Mouse (Mus musculus) midbrain, postnatal 0 days (tissue): ENCODE measurements around the gene Rtel1. TPM values are rescaled to one million over a fixed set of nuclear protein-coding genes. Genes with fewer than 3 reads are reported as not detected.

Experiments used
- ATAC-seq: fragments of 200-750 bp; cut with Nextera tagmentation; 2 replicates; pipeline ENCODE4 v1.8.0; 2017; ENCODE audit warnings: moderate number of reproducible peaks, mild to moderate bottlenecking, moderate TSS enrichment, moderate library complexity; ENCODE audit not compliant: low FRiP score
- DNase-seq: peaks from one replicate; pipeline ENCODE4 v3.0.0-alpha.2; 2015; ENCODE audit warnings: low spot score
- H3K27ac ChIP-seq: fragments of 300-500 bp; sonication (generic); 2 replicates; pipeline ENCODE4 v1.5.1; 2014; ENCODE audit warnings: low read depth, mild to moderate bottlenecking, low read length, mixed read lengths
- H3K27me3 ChIP-seq: fragments of 300-500 bp; sonication (generic); 2 replicates; pipeline ENCODE4 v1.6.1; 2014; ENCODE audit warnings: low read length, control low read depth, mixed read lengths; ENCODE audit not compliant: insufficient read depth
- H3K36me3 ChIP-seq: fragments of 300-500 bp; sonication (generic); 2 replicates; pipeline ENCODE4 v1.6.1; 2014; ENCODE audit warnings: low read length, control low read depth, mixed read lengths; ENCODE audit not compliant: insufficient read depth
- H3K4me1 ChIP-seq: fragments of 300-500 bp; sonication (generic); 2 replicates; pipeline ENCODE4 v1.6.1; 2014; ENCODE audit warnings: mild to moderate bottlenecking, control low read depth, antibody characterized with exemption, low read length, mixed read lengths; ENCODE audit not compliant: insufficient read depth
- H3K4me2 ChIP-seq: fragments of 300-500 bp; sonication (generic); 2 replicates; pipeline ENCODE4 v1.6.1; 2014; ENCODE audit warnings: low read depth, mild to moderate bottlenecking, low read length, mixed read lengths; ENCODE audit not compliant: poor library complexity, severe bottlenecking
- H3K4me3 ChIP-seq: fragments of 300-500 bp; sonication (generic); 2 replicates; pipeline ENCODE4 v1.5.1; 2014; ENCODE audit warnings: low read depth, mild to moderate bottlenecking, low read length, moderate library complexity
- H3K9ac ChIP-seq: fragments of 300-500 bp; sonication (generic); replicated peaks from 2 replicates; pipeline ENCODE4 v1.6.1; 2014; ENCODE audit warnings: mild to moderate bottlenecking, low read length, moderate library complexity, mixed read lengths; ENCODE audit not compliant: poor library complexity, severe bottlenecking
- H3K9me3 ChIP-seq: fragments of 300-500 bp; sonication (generic); 2 replicates; pipeline ENCODE4 v1.6.1; 2016; ENCODE audit warnings: low read length, control low read depth
- CTCF ChIP-seq: IDR thresholded peaks from 2 replicates; pipeline ENCODE4 v1.5.1; 2016; ENCODE audit warnings: antibody characterized with exemption, mild to moderate bottlenecking
- WGBS: fragments of 180-500 bp; shearing (Covaris S2); extraction: QIAGEN DNeasy Blood & Tissue Kit; methylation state at CpG from one replicate; pipeline ENCODE4 v1.1.7; 2014; 5-methylcytosine and 5-hydroxymethylcytosine counted together
- polyA plus RNA-seq: library from polyadenylated mRNA; unstranded; fragments of >200 nt; fragmentation: Nextera tagmentation; extraction: Ambion mirVana; gene quantifications from 2 replicates; pipeline ENCODE4 v1.2.1, GENCODE M21; 2015
- total RNA-seq: library from RNA; depleted of rRNA; stranded (reverse); fragments of >200 nt; gene quantifications from 2 replicates; pipeline ENCODE4 v1.2.3, GENCODE M21; 2014; rRNA removed

Rtel1 gene
- total RNA-seq (46.6 and 59.4 TPM in 2 replicates), polyA plus RNA-seq (26.5 and 27.4 TPM in 2 replicates)

DNA sequence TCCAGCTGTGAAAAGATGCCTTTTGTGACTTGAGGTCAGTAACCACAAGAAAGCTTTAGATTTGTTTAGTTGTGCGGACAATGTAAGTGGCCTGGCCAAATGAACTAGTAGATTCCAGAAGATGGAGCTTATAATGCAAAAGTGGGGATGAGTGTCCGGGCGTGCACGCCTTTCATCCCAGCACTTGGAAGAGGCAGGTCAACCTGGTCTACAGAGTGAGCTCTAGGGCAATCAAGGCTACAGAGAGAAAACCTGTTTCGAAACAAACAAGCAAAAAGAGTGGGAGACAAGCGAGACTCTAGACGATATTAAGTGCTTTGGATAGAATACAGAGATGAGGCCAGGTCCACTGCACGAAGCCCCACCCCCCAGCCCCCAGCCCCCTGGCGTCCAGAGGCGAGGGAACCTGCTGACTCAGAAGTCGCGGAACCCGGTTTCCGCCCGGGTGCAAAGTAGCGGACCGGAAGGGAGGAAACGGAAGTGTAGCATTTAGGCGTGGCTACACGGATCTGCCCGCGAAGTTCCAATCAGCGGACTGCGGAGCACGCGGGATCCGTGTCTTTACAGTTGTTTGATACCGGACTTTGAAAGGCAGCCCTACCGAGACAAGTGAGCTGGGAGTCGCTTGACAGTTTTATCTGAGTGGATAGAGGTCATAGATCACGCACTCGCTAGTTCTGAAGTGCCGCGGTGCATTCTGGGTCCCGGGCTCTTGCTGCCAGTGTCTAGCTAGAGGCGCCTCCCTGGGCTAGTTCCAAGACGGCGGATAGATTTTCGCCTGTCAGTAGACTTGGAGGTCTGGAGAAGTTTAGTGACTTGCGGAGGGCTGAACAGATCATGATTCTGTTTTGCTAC lies at the start of gene Rtel1:
TSS of gene Rtel1 (plus strand) at position 492 of the 855 bp plus-strand sequence.
- Histone ChIP-seq H3K9ac (peak within 1 kb of the TSS; percentile 42), H3K4me1 (peaks cover 4% of the 10 kb centered on the region), H3K4me3 (peak within 1 kb of the TSS; percentile 60), H3K4me2 (peak within 1 kb of the TSS; percentile 66), H3K9me3 (no peaks in the 10 kb centered on the region), H3K27ac (peak within 1 kb of the TSS; percentile 40; the same call in 1 of the 2 replicates), H3K36me3 (peaks cover 23% of the 10 kb centered on the region), H3K27me3 (no peaks in the 10 kb centered on the region)
- 6% methylated on average over 40 of the region's 40 CpGs for WGBS
- ATAC-seq (peak; percentile 91), DNase-seq (peak; percentile 92)
- TF ChIP-seq CTCF, result peak; percentile 35

GRCm38 (mm10) chr2:181272092-181272491 lies 47.4 kb upstream of the Rtel1 start:
- TF ChIP-seq CTCF, result no peak

GRCm38 (mm10) chr2:181273829-181274228 lies 45.7 kb upstream of the Rtel1 start:
- peaks cover 25% of the 10 kb centered on the region for H3K36me3 ChIP-seq
- H3K9me3 ChIP-seq, result no peaks in the 10 kb centered on the region
- H3K9ac ChIP-seq, result no peak overlapping the region
- H3K4me1 ChIP-seq, result no peaks in the 10 kb centered on the region
- no peak for DNase-seq
- WGBS, result 97% methylated on average over 2 of the region's 2 CpGs
- H3K4me2 ChIP-seq, result no peak overlapping the region
- no peak overlapping the region for H3K27ac ChIP-seq
- no peak overlapping the region for H3K4me3 ChIP-seq
- TF ChIP-seq CTCF, result no peak
- ATAC-seq, result no peak
- no peaks in the 10 kb centered on the region for H3K27me3 ChIP-seq

More at GRCm38 (mm10) chr2:181272092-181272491, 47.4 kb upstream of the Rtel1 start:
- DNase-seq (no peak), ATAC-seq (no peak)
- Histone ChIP-seq H3K27ac (no peak overlapping the region), H3K27me3 (no peaks in the 10 kb centered on the region), H3K36me3 (peaks cover 24% of the 10 kb centered on the region), H3K9me3 (no peaks in the 10 kb centered on the region), H3K4me1 (no peaks in the 10 kb centered on the region), H3K4me2 (no peak overlapping the region), H3K4me3 (no peak overlapping the region), H3K9ac (no peak overlapping the region)
- 98% methylated on average over 2 of the region's 2 CpGs for WGBS

DNA sequence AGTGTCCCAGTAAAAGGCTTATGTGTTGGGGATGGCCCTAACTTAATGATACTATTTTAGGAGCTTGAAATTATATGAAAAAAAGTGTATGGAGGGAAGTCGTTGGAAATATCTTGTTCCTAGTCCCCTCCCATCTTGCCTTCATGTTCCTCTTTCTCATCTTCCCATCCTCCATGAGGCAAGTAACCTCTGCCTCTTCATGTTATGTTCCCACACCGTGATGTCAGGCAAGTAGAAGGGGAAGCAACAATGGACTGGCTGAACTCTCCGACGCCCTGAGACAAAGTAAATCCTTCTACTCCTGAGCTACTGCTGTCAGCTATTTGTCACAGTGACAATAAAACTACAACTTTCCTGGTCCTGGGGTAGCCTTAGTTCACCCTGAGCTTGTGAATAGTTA lies 44.9 kb upstream of the Rtel1 start:
- peaks cover 23% of the 10 kb centered on the region; the same call in 1 of the 2 replicates for H3K36me3 ChIP-seq
- no peak for DNase-seq
- 76% methylated on average over 4 of the region's 4 CpGs for WGBS

GRCm38 (mm10) chr2:181276766-181277165 lies 42.8 kb upstream of the Rtel1 start:
- Histone ChIP-seq H3K4me2 (no peak overlapping the region), H3K36me3 (peaks cover 16% of the 10 kb centered on the region; the same call in 1 of the 2 replicates), H3K9me3 (no peaks in the 10 kb centered on the region), H3K27me3 (no peaks in the 10 kb centered on the region), H3K27ac (no peak overlapping the region), H3K9ac (no peak overlapping the region), H3K4me3 (no peak overlapping the region), H3K4me1 (no peaks in the 10 kb centered on the region)
- no peak for ATAC-seq
- no peak for DNase-seq
- no peak for TF ChIP-seq CTCF
- WGBS, result 86% methylated on average over 1 of the region's 1 CpGs

More for the DNA sequence above, 44.9 kb upstream of the Rtel1 start:
- Histone ChIP-seq H3K4me2 (no peak overlapping the region), H3K4me1 (no peaks in the 10 kb centered on the region), H3K9ac (no peak overlapping the region), H3K9me3 (no peaks in the 10 kb centered on the region), H3K4me3 (no peak overlapping the region), H3K27ac (no peak overlapping the region), H3K27me3 (no peaks in the 10 kb centered on the region)
- no peak for ATAC-seq
- no peak for TF ChIP-seq CTCF

- WGBS, result 89% methylated on average over 3 of the region's 3 CpGs
- Histone ChIP-seq H3K4me1 (no peaks in the 10 kb centered on the region), H3K4me3 (no peak overlapping the region), H3K4me2 (no peak overlapping the region), H3K36me3 (peaks cover 19% of the 10 kb centered on the region; the same call in 1 of the 2 replicates), H3K9ac (no peak overlapping the region), H3K9me3 (no peaks in the 10 kb centered on the region), H3K27me3 (no peaks in the 10 kb centered on the region), H3K27ac (no peak overlapping the region)
- DNase-seq (no peak), ATAC-seq (no peak)
- TF ChIP-seq CTCF, result no peak
Observed at GRCm38 (mm10) chr2:181277866-181278265, 41.7 kb upstream of the Rtel1 start.
